Mouse (Mus musculus): ENCODE results near the gene Rbms1. TPM values are rescaled to one million over a fixed set of nuclear protein-coding genes. Genes with fewer than 3 reads are reported as not detected.
A peak's percentile ranks its signal among the peaks of the same experiment; 100 is the strongest.

The Rbms1 gene
- polyA plus RNA-seq, 1 experiment from 2014 or later: 146 TPM

DNA sequence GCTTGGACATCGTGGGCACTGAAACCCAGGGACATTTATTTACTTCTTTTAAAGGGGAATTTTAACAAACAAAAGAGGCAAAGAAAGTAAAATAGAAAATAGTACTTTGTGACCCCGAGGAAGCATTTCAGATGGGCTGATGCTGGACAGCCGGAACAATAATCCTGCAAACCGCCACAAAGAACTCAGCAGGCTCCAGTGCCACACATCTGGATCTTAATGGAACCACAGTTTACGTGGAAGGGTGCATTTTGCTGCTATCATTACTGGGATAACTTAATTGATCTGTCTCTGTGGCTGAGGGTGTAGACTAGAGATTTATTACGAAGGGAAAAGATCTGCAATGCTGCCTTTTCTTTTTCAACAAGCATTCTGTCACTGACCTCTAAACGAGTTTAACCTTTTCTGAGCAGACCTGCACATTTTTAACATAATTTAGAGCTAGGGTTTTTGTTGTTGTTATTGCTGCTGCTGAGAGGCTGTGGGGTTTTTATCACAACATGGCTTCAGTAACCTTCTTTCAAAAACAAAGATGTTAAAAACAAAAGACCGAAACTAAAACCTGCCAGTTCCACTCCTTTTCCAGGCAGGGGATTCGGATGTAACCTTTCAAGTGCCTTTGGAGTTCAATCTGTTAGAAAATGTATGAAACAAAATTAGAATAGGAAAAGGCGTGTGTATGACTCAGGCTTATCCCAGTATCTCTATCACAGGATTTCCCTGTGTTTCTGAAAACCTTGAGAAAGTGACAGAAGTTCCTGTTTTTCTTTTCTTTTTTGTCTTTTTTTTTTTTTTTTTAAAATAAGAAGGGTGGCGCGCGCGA, 82.8 kb downstream of the Rbms1 start:
- peak overlapping the region; percentile 99 for H3K4me3 ChIP-seq (ENCODE audit: low read depth, low read length)
- WGBS: 4% methylated on average over 14 of the region's 14 CpGs
- peaks cover 50% of the 10 kb centered on the region for H3K4me1 ChIP-seq (ENCODE audit: control insufficient read depth, insufficient read depth, low read length)
- H3K27ac ChIP-seq (ENCODE audit: low read length): peak overlapping the region; percentile 96
- H3K9me3 ChIP-seq (ENCODE audit: control insufficient read depth, low read depth, low read length): no peaks in the 10 kb centered on the region
- peak overlapping the region; percentile 97; the same call in 1 of the 2 replicates for H3K9ac ChIP-seq (replicated peaks; ENCODE audit: low read depth, low read length)
- no peaks in the 10 kb centered on the region for H3K27me3 ChIP-seq (ENCODE audit: control insufficient read depth, insufficient read depth, low read length)
- no peak for ATAC-seq (ENCODE audit: insufficient number of reproducible peaks, insufficient read depth, low FRiP score, low read depth)
- H3K36me3 ChIP-seq (ENCODE audit: control insufficient read depth, insufficient read depth, low read length): no peaks in the 10 kb centered on the region
- peak overlapping the region; percentile 62 for H3K4me2 ChIP-seq (replicated peaks; ENCODE audit: low read depth, low read length)

DNA sequence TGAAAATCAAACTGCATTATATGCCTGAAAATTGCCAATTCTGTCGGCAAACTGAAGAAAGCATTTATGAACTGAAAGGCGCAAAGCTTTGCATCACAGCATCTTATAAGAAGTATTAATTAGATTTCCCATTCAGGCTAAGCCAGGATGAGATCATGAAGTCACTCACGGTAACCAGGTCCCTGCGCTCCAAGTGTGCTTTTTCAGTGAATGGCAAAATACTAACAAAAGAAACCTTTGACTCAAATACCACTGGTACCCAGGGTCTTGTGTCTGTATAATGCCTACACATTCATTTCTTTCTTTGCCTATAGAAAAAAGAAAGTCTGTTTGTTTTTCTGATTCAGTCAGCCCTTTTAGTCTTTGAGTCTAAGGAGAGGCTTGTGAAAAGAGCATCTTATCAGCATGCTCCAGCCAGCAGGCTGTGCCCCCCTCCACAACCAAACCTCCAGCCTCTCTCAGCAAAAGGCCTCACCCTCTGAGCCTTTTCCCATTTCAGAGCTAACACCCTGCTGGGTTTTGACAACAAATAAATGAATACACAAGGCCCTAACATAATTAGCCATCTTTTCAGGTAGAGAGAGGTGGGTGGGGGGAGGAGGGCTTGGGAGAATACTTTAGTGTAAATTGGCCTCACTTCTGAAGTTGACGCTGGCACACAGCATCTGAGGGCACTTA, 83.7 kb downstream of the Rbms1 start:
- peak; percentile 43 for ATAC-seq (ENCODE audit: insufficient number of reproducible peaks, insufficient read depth, low FRiP score, low read depth)
- Histone ChIP-seq H3K9me3 (ENCODE audit: control insufficient read depth, low read depth, low read length) (no peaks in the 10 kb centered on the region), H3K4me3 (ENCODE audit: low read depth, low read length) (peak overlapping the region; percentile 99; the same call in 1 of the 2 replicates), H3K9ac (replicated peaks; ENCODE audit: low read depth, low read length) (0 out of 2 replicates have a peak overlapping the region, but pooled peaks have one; percentile 97), H3K27ac (ENCODE audit: low read length) (peak overlapping the region; percentile 29; the same call in 1 of the 2 replicates), H3K36me3 (ENCODE audit: control insufficient read depth, insufficient read depth, low read length) (no peaks in the 10 kb centered on the region), H3K4me2 (replicated peaks; ENCODE audit: low read depth, low read length) (peak overlapping the region; percentile 62), H3K27me3 (ENCODE audit: control insufficient read depth, insufficient read depth, low read length) (no peaks in the 10 kb centered on the region), H3K4me1 (ENCODE audit: control insufficient read depth, insufficient read depth, low read length) (peaks cover 53% of the 10 kb centered on the region)
- 54% methylated on average over 5 of the region's 5 CpGs for WGBS

DNA sequence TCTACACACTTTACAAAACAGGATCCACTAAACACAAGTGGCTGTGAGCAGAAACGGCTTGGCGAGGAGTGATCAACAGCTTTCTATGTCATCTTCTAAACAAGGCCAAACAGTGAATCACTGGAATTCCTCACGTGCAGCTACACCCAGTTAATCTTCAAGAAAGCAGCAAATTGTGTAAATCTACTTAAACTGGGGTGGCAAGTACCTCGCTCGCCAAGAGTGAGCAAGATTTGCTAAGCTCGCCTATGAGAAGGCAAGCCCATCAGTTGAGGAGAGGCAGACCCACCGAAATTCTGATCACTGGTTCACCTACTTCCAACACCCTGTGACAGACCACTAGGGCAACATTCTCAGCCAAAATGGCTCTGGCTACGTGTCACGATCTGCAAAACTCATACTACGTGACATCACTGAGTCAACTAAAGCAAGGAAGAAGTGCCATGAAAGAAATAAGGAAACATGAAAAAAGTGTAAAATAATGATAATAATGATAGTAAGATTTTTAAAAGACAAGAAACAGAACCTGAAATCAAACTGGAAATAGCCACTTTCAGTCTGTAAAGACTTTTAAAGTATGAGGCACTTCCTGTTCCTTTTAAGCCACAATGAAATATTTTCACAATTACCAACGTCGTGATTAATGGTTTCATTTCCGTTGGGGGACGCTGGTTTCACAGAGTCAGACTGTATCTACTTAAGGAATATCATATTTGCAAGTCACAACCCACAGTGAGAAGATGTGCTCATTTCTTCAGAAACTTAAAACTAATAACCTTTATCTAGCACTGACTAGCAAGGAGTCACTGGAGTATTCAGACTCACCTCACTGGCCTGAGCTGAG, 85.2 kb downstream of the Rbms1 start:
- WGBS: 45% methylated on average over 14 of the region's 14 CpGs
- no peak for ATAC-seq (ENCODE audit: insufficient number of reproducible peaks, insufficient read depth, low FRiP score, low read depth)
- no peaks in the 10 kb centered on the region for H3K36me3 ChIP-seq (ENCODE audit: control insufficient read depth, insufficient read depth, low read length)
- no peak overlapping the region for H3K4me2 ChIP-seq (replicated peaks; ENCODE audit: low read depth, low read length)
- no peaks in the 10 kb centered on the region for H3K27me3 ChIP-seq (ENCODE audit: control insufficient read depth, insufficient read depth, low read length)
- H3K27ac ChIP-seq (ENCODE audit: low read length): no peak overlapping the region
- no peaks in the 10 kb centered on the region for H3K9me3 ChIP-seq (ENCODE audit: control insufficient read depth, low read depth, low read length)
- H3K4me3 ChIP-seq (ENCODE audit: low read depth, low read length): no peak overlapping the region
- no peak overlapping the region for H3K9ac ChIP-seq (replicated peaks; ENCODE audit: low read depth, low read length)
- peaks cover 49% of the 10 kb centered on the region for H3K4me1 ChIP-seq (ENCODE audit: control insufficient read depth, insufficient read depth, low read length)

DNA sequence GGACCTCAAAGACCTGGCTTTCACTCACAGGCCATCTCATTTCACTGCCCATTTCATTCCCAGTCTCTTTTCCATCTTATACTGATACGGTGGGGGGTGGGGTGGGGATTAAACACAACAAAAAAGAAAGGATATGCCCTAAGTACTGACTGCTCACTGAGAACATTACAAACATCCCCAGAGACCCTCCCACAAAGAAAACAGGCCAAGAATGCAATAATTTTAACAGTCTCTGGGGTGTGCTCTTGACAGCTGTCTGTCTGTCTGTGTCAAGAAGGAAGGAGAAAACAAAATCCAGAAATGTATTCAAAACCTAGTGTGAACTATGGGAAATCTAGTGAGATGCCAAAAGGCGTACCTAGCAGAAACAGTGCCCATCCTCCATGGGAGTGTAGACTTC, 86.1 kb downstream of the Rbms1 start:
- 52% methylated on average over 2 of the region's 2 CpGs for WGBS
- Histone ChIP-seq H3K4me2 (replicated peaks; ENCODE audit: low read depth, low read length) (no peak overlapping the region), H3K27ac (ENCODE audit: low read length) (no peak overlapping the region), H3K4me1 (ENCODE audit: control insufficient read depth, insufficient read depth, low read length) (peaks cover 47% of the 10 kb centered on the region), H3K9ac (replicated peaks; ENCODE audit: low read depth, low read length) (no peak overlapping the region), H3K36me3 (ENCODE audit: control insufficient read depth, insufficient read depth, low read length) (no peaks in the 10 kb centered on the region), H3K4me3 (ENCODE audit: low read depth, low read length) (no peak overlapping the region), H3K27me3 (ENCODE audit: control insufficient read depth, insufficient read depth, low read length) (no peaks in the 10 kb centered on the region), H3K9me3 (ENCODE audit: control insufficient read depth, low read depth, low read length) (no peaks in the 10 kb centered on the region)
- ATAC-seq (ENCODE audit: insufficient number of reproducible peaks, insufficient read depth, low FRiP score, low read depth): no peak

DNA sequence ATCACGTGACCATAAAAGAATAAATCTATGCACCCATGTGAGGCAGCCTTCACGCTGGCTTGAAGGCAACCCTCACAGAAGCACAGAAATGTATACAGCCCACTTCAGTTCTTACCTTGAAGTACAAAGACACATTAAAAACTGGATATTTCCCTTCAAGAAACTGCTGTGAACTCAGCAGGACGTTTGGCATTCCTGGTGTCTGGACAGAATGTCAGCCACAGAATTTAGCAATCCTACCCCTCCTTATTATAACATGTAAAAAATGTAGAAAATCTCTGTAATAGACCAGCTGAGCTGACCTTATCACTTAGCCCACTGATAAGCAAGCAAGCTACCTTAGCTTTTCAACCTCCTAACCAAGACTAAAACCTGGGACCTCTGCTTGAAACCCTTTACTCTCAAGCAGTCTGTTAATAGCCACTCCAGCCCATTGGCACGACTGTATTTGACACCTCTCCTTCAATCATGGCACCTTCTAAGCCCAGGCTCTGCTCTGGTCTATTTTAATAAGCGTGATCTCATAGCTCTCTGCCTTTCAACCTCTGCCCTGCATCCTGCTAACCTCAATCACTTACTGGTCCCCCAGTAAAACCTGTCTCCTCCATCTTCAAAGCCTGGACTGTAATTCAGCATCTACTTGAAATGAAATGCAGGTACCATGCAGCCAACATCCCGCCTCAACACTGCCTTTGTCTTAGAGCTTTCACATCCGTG, 90.7 kb downstream of the Rbms1 start:
- H3K9me3 ChIP-seq (ENCODE audit: control insufficient read depth, low read depth, low read length): no peaks in the 10 kb centered on the region
- no peak overlapping the region for H3K4me2 ChIP-seq (replicated peaks; ENCODE audit: low read depth, low read length)
- 58% methylated on average over 7 of the region's 7 CpGs for WGBS
- no peaks in the 10 kb centered on the region for H3K36me3 ChIP-seq (ENCODE audit: control insufficient read depth, insufficient read depth, low read length)
- peaks cover 36% of the 10 kb centered on the region for H3K4me1 ChIP-seq (ENCODE audit: control insufficient read depth, insufficient read depth, low read length)
- H3K9ac ChIP-seq (replicated peaks; ENCODE audit: low read depth, low read length): no peak overlapping the region
- no peak overlapping the region for H3K27ac ChIP-seq (ENCODE audit: low read length)
- ATAC-seq (ENCODE audit: insufficient number of reproducible peaks, insufficient read depth, low FRiP score, low read depth): no peak
- H3K4me3 ChIP-seq (ENCODE audit: low read depth, low read length): no peak overlapping the region
- no peaks in the 10 kb centered on the region for H3K27me3 ChIP-seq (ENCODE audit: control insufficient read depth, insufficient read depth, low read length)

DNA sequence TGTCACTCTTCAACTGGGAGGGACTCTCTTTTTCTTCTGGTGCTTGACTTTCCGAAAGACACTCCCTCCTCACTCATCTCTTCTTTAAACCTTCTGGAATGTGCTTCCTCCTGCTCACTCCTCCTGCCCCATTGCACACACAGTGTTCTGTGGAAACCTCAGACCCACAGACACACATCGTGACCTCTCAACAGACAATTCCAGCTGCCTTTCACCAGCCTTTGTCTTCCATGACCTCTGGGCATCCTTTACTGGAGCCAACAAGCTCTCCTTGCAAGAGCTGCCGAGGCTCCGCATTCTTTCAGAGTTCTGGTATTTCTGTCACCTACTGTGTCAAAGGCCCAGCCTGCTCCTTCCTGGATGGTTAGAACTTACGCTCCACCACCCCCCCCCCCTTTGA, 92.0 kb downstream of the Rbms1 start:
- Histone ChIP-seq H3K9me3 (ENCODE audit: control insufficient read depth, low read depth, low read length) (no peaks in the 10 kb centered on the region), H3K27me3 (ENCODE audit: control insufficient read depth, insufficient read depth, low read length) (no peaks in the 10 kb centered on the region), H3K27ac (ENCODE audit: low read length) (no peak overlapping the region), H3K4me3 (ENCODE audit: low read depth, low read length) (no peak overlapping the region), H3K9ac (replicated peaks; ENCODE audit: low read depth, low read length) (no peak overlapping the region), H3K4me2 (replicated peaks; ENCODE audit: low read depth, low read length) (no peak overlapping the region), H3K36me3 (ENCODE audit: control insufficient read depth, insufficient read depth, low read length) (no peaks in the 10 kb centered on the region), H3K4me1 (ENCODE audit: control insufficient read depth, insufficient read depth, low read length) (peaks cover 30% of the 10 kb centered on the region)
- WGBS: 39% methylated on average over 5 of the region's 5 CpGs
- no peak for ATAC-seq (ENCODE audit: insufficient number of reproducible peaks, insufficient read depth, low FRiP score, low read depth)

DNA sequence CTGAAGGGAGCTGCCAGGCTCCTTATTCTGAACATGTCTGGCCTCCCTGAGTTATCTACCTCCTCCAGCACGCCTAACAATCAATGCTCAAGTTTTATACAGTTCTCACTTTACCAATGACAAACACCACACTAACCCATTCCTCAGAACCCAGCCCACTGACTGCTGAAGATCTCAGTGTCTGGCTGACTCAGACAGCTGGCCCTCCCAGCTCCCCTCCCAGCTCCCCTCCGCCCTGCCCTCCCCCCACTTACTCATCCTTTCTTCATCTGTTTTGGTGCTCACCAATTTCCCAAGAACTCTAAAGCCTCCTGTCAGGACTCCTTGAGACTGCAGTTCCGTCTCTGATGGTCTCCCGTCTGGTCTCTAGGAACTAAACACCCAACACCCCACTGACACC, 92.5 kb downstream of the Rbms1 start:
- Histone ChIP-seq H3K27me3 (ENCODE audit: control insufficient read depth, insufficient read depth, low read length) (no peaks in the 10 kb centered on the region), H3K9ac (replicated peaks; ENCODE audit: low read depth, low read length) (no peak overlapping the region), H3K4me1 (ENCODE audit: control insufficient read depth, insufficient read depth, low read length) (peaks cover 30% of the 10 kb centered on the region), H3K36me3 (ENCODE audit: control insufficient read depth, insufficient read depth, low read length) (no peaks in the 10 kb centered on the region), H3K27ac (ENCODE audit: low read length) (no peak overlapping the region), H3K4me3 (ENCODE audit: low read depth, low read length) (no peak overlapping the region), H3K9me3 (ENCODE audit: control insufficient read depth, low read depth, low read length) (no peaks in the 10 kb centered on the region), H3K4me2 (replicated peaks; ENCODE audit: low read depth, low read length) (no peak overlapping the region)
- ATAC-seq (ENCODE audit: insufficient number of reproducible peaks, insufficient read depth, low FRiP score, low read depth): no peak
- WGBS: 33% methylated on average over 4 of the region's 4 CpGs

Measured in stomach, embryonic 14.5 days (tissue).